Mouse (Mus musculus) myocyte (in vitro differentiated cells): ENCODE results near the gene Ltb4r1. TPM values are rescaled to one million over a fixed set of nuclear protein-coding genes. Genes with fewer than 3 reads are reported as not detected.

Source experiments
- H3K27me3 ChIP-seq: one replicate; pipeline ENCODE4 v1.6.1; 2011; ENCODE audit not compliant: control insufficient read depth, insufficient read depth, insufficient read length
- H3K36me3 ChIP-seq: one replicate; pipeline ENCODE4 v1.6.1; 2011; ENCODE audit not compliant: control insufficient read depth, insufficient read depth
- H3K4me2 ChIP-seq: one replicate; pipeline ENCODE4 v1.6.1; 2011; ENCODE audit warnings: low read depth, control low read depth
- H3K4me3 ChIP-seq: one replicate; pipeline ENCODE4 v1.5.1; 2011; ENCODE audit warnings: mild to moderate bottlenecking, control low read depth, moderate library complexity
- H3K79me2 ChIP-seq: one replicate; pipeline ENCODE4 v1.6.1; 2011; ENCODE audit not compliant: control insufficient read depth, insufficient read depth
- H3ac ChIP-seq: one replicate; pipeline ENCODE4 v1.6.1; 2011; ENCODE audit not compliant: control insufficient read depth, insufficient read length
- CEBPB ChIP-seq: IDR thresholded peaks from 2 replicates; pipeline ENCODE4 v1.6.1; 2011; ENCODE audit warnings: mild to moderate bottlenecking, moderate library complexity; ENCODE audit not compliant: poor library complexity, insufficient read depth, severe bottlenecking
- E2F4 ChIP-seq: IDR thresholded peaks from one replicate; pipeline ENCODE4 v1.6.1; 2011; ENCODE audit warnings: mild to moderate bottlenecking, control low read depth, moderate library complexity; ENCODE audit not compliant: insufficient read depth
- MAX ChIP-seq: IDR thresholded peaks from one replicate; pipeline ENCODE4 v1.6.1; 2011; ENCODE audit warnings: low read depth, mild to moderate bottlenecking, control low read depth
- MYOD1 ChIP-seq, 3 experiments: IDR thresholded peaks; one replicate each; pipeline ENCODE4 v1.6.1; 2011; ENCODE audit warnings: control low read depth in 2 of 3, low read depth in 2 of 3, mild to moderate bottlenecking in 2 of 3, moderate library complexity in 1 of 3; ENCODE audit not compliant: insufficient read length in 2 of 3, control insufficient read depth in 1 of 3
- MYOG ChIP-seq, 3 experiments: IDR thresholded peaks; one replicate each; pipeline ENCODE4 v1.6.1; 2011; ENCODE audit warnings: control low read depth in 2 of 3, low read depth in 2 of 3, mild to moderate bottlenecking in 2 of 3; ENCODE audit not compliant: insufficient read length in 2 of 3, control insufficient read depth in 1 of 3, insufficient read depth in 1 of 3
- POLR2A ChIP-seq: IDR thresholded peaks from one replicate; pipeline ENCODE4 v1.6.1; 2011; ENCODE audit warnings: low read depth, mild to moderate bottlenecking, control low read depth, moderate library complexity; ENCODE audit not compliant: insufficient read length
- POLR2AphosphoS2 ChIP-seq: IDR thresholded peaks from one replicate; pipeline ENCODE4 v1.6.1; 2011; ENCODE audit warnings: low read depth, control low read depth; ENCODE audit not compliant: insufficient read length
- REST ChIP-seq: IDR thresholded peaks from one replicate; pipeline ENCODE4 v1.6.1; 2011; ENCODE audit warnings: mild to moderate bottlenecking, control low read depth, moderate library complexity; ENCODE audit not compliant: insufficient read depth, insufficient read length
- SRF ChIP-seq: IDR thresholded peaks from one replicate; pipeline ENCODE4 v1.6.1; 2011; ENCODE audit warnings: low read depth; ENCODE audit not compliant: control insufficient read depth, insufficient read length
- TCF12 ChIP-seq: IDR thresholded peaks from one replicate; pipeline ENCODE4 v1.6.1; 2011; ENCODE audit warnings: mild to moderate bottlenecking, control low read depth; ENCODE audit not compliant: poor library complexity, insufficient read depth, severe bottlenecking
- TCF3 ChIP-seq: IDR thresholded peaks from one replicate; pipeline ENCODE4 v1.6.1; 2011; ENCODE audit warnings: low read depth, control low read depth; ENCODE audit not compliant: insufficient read length
- USF1 ChIP-seq: IDR thresholded peaks from one replicate; pipeline ENCODE4 v1.6.1; 2011; ENCODE audit warnings: low read depth, mild to moderate bottlenecking, control low read depth, moderate library complexity
- polyA plus RNA-seq: library from polyadenylated mRNA; unstranded; fragments of >200 nt; fragmentation: generic; extraction: Trizol; gene quantifications from one replicate; pipeline ENCODE4 v1.2.1, GENCODE M21; 2012; ENCODE audit warnings: missing spikeins

Ltb4r1 gene
- polyA plus RNA-seq, 1 experiment: 0.04 TPM

DNA sequence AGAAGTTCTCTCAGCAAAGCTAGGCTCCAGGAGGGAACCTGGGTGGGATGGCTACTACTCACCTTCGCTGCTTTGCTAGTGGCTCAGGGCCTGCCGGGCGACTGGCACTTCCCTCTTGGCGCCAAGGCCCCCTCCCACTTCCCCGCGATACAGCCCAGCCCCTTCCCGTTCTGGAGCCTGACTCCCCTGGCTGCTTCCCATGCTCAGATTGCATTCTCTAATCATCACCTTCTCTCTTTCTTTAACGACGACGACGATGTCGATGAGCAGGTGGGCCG, 18.1 kb downstream of the Ltb4r1 start, which contains the start of gene Adcy4:
TSS of gene Adcy4 (minus strand) at position 138 of the 278 bp plus-strand sequence.
- TF ChIP-seq SRF (no peak), POLR2AphosphoS2 (no peak), POLR2A (no peak), USF1 (no peak), TCF12 (no peak), MYOD1 (IDR thresholded peaks at IDR 0.05; ENCODE audit: control insufficient read depth in 1 of 3, insufficient read length in 2 of 3, low read depth in 2 of 3) (no peak), MAX (no peak), MYOG (IDR thresholded peaks at IDR 0.05; ENCODE audit: control insufficient read depth in 1 of 3, insufficient read depth in 1 of 3, insufficient read length in 2 of 3, low read depth in 2 of 3) (no peak), TCF3 (no peak), E2F4 (no peak)

DNA sequence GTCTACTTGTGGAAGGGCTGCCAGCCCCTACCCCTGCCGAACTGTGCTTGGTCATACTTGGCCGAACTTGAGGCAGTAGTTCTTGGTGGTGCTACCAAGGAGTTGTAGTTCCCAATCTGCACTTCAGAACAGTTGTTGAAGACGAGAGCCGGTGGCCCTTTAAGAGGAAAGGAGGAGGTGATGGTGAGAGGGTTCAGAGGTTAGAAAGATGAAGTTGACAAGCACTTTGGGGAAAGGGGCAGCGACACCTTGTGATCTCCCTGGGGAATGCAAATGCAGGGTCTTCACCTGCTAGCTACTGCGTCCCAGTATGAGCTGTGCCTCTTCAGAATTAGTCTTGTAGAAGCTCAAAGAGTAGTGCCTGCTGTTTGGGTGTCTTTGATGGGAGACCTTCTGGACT, 19.4 kb downstream of the Ltb4r1 start:
- peaks cover 9% of the 10 kb centered on the region for H3K27me3 ChIP-seq
- H3K36me3 ChIP-seq: no peaks in the 10 kb centered on the region
- H3K4me2 ChIP-seq: no peak overlapping the region
- TF ChIP-seq REST: no peak
- no peak for TF ChIP-seq POLR2AphosphoS2
- TF ChIP-seq SRF: no peak
- TF ChIP-seq MAX: no peak
- no peak for TF ChIP-seq CEBPB
- no peak for TF ChIP-seq TCF12
- H3K79me2 ChIP-seq: no peaks in the 10 kb centered on the region
- H3ac ChIP-seq: no peak overlapping the region
- no peak overlapping the region for H3K4me3 ChIP-seq

More for the DNA sequence above, 18.1 kb downstream of the Ltb4r1 start, which contains the start of gene Adcy4:
- H3K4me2 ChIP-seq: peak within 1 kb of the TSS; percentile 56
- no peak within 1 kb of the TSS for H3ac ChIP-seq
- no peak within 1 kb of the TSS for H3K4me3 ChIP-seq
- H3K79me2 ChIP-seq: no peaks in the 10 kb centered on the region
- H3K27me3 ChIP-seq: peaks cover 9% of the 10 kb centered on the region
- no peaks in the 10 kb centered on the region for H3K36me3 ChIP-seq

DNA sequence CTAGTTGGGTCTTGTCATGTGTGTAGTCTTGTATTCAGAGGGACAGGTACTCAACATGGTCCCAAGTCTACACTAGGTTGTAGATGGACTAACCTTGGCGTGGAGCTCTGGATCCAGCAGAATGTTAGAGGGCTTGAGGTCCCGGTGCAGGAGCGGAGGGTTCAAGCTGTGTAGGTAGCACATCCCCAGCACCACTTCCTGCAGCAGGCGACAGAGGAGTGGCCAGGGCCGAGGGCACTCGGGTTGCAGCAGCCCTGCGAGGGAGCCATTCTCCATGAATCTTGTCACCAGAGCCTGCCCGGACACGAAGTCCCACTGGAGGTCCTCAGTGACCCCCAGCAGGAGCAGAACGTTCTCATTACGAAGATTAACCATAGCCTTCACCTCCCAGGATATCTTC, 22.0 kb downstream of the Ltb4r1 start:
- Histone ChIP-seq H3K79me2 (no peaks in the 10 kb centered on the region), H3ac (no peak overlapping the region), H3K4me3 (no peak overlapping the region), H3K4me2 (no peak overlapping the region), H3K27me3 (peaks cover 9% of the 10 kb centered on the region), H3K36me3 (no peaks in the 10 kb centered on the region)
- no peak for TF ChIP-seq USF1
- TF ChIP-seq MAX: no peak
- TF ChIP-seq MYOG (IDR thresholded peaks at IDR 0.05; ENCODE audit: control insufficient read depth in 1 of 3, insufficient read depth in 1 of 3, insufficient read length in 2 of 3, low read depth in 2 of 3): no peak
- no peak for TF ChIP-seq SRF
- no peak for TF ChIP-seq CEBPB
- TF ChIP-seq E2F4: no peak
- TF ChIP-seq POLR2AphosphoS2: no peak
- TF ChIP-seq POLR2A: no peak
- no peak for TF ChIP-seq TCF12
- TF ChIP-seq TCF3: no peak
- no peak for TF ChIP-seq MYOD1 (IDR thresholded peaks at IDR 0.05; ENCODE audit: control insufficient read depth in 1 of 3, insufficient read length in 2 of 3, low read depth in 2 of 3)
- no peak for TF ChIP-seq REST

- no peak within 1 kb of the TSS for H3ac ChIP-seq
- H3K36me3 ChIP-seq: no peaks in the 10 kb centered on the region
- no peak within 1 kb of the TSS for H3K4me3 ChIP-seq
- no peak for TF ChIP-seq CEBPB
- no peak for TF ChIP-seq MYOG (IDR thresholded peaks at IDR 0.05; ENCODE audit: control insufficient read depth in 1 of 3, insufficient read depth in 1 of 3, insufficient read length in 2 of 3, low read depth in 2 of 3)
- no peak for TF ChIP-seq MYOD1 (IDR thresholded peaks at IDR 0.05; ENCODE audit: control insufficient read depth in 1 of 3, insufficient read length in 2 of 3, low read depth in 2 of 3)
- TF ChIP-seq SRF: no peak
- TF ChIP-seq POLR2A: no peak
- TF ChIP-seq MAX: no peak
- TF ChIP-seq USF1: no peak
- TF ChIP-seq E2F4: no peak
- TF ChIP-seq TCF3: no peak
- TF ChIP-seq REST: no peak
- TF ChIP-seq POLR2AphosphoS2: no peak
- no peak for TF ChIP-seq TCF12
- H3K4me2 ChIP-seq: no peak within 1 kb of the TSS
- no peaks in the 10 kb centered on the region for H3K79me2 ChIP-seq
- H3K27me3 ChIP-seq: peaks cover 9% of the 10 kb centered on the region
Observed at GRCm38 (mm10) chr14:55788256-55789050, 22.7 kb downstream of the Ltb4r1 start, which contains the start of gene Ripk3. Gene Ripk3, minus strand, starts transcription at chr14:55788865.

DNA sequence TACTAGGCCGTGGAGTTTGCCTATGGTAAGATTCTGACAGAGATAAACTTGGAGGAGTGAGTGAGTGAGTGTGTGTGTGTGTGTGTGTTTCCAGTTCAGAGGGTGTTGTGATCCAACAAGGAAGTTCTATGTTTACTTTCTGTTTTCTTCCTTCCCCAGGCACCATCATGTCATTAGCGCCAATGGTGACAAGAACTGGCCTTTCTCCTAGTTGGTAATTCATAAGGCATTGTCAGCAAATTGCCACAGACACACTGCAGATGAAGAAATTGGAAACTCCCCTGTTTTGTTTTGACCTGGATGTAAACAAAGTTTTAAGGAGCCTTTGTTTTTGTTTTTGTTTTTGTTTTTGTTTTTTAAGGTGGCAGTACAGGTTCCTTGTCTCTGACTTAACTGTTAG, 27.7 kb downstream of the Ltb4r1 start:
- TF ChIP-seq MYOD1 (IDR thresholded peaks at IDR 0.05; ENCODE audit: control insufficient read depth in 1 of 3, insufficient read length in 2 of 3, low read depth in 2 of 3) (no peak), E2F4 (no peak), MYOG (IDR thresholded peaks at IDR 0.05; ENCODE audit: control insufficient read depth in 1 of 3, insufficient read depth in 1 of 3, insufficient read length in 2 of 3, low read depth in 2 of 3) (no peak), SRF (no peak), CEBPB (no peak), USF1 (no peak), REST (no peak), POLR2AphosphoS2 (no peak), POLR2A (no peak), TCF12 (no peak)

More for the DNA sequence above, 27.7 kb downstream of the Ltb4r1 start:
- Histone ChIP-seq H3K27me3 (no peaks in the 10 kb centered on the region), H3K36me3 (no peaks in the 10 kb centered on the region), H3ac (no peak overlapping the region), H3K4me2 (no peak overlapping the region), H3K4me3 (no peak overlapping the region), H3K79me2 (no peaks in the 10 kb centered on the region)
